Mouse (Mus musculus) heart, embryonic 11.5 days (tissue): Measurements from ENCODE around the gene Ktn1. TPM values are rescaled to one million over a fixed set of nuclear protein-coding genes. Genes with fewer than 3 reads are reported as not detected.

Experiments used
- ATAC-seq: fragments of 200-750 bp; cut with Nextera tagmentation; replicated peaks from 2 replicates; pipeline ENCODE4 v1.8.0; 2017; ENCODE audit warnings: moderate library complexity; ENCODE audit not compliant: insufficient number of reproducible peaks, low FRiP score, low TSS enrichment
- H3K27ac ChIP-seq: fragments of 300-500 bp; sonication (generic); 2 replicates; pipeline ENCODE4 v1.5.1; 2014; ENCODE audit warnings: mild to moderate bottlenecking, low read depth, low read length
- H3K27me3 ChIP-seq: fragments of 300-500 bp; sonication (generic); 2 replicates; pipeline ENCODE4 v1.6.1; 2014; ENCODE audit warnings: mild to moderate bottlenecking, low read length, mixed read lengths; ENCODE audit not compliant: control insufficient read depth, insufficient read depth
- H3K36me3 ChIP-seq: fragments of 300-500 bp; sonication (generic); 2 replicates; pipeline ENCODE4 v1.6.1; 2014; ENCODE audit warnings: mild to moderate bottlenecking, low read length, moderate library complexity, mixed read lengths; ENCODE audit not compliant: control insufficient read depth, insufficient read depth
- H3K4me1 ChIP-seq: fragments of 300-500 bp; sonication (generic); 2 replicates; pipeline ENCODE4 v1.6.1; 2014; ENCODE audit warnings: low read length; ENCODE audit not compliant: control insufficient read depth, insufficient read depth
- H3K4me2 ChIP-seq: fragments of 300-500 bp; sonication (generic); 2 replicates; pipeline ENCODE4 v1.6.1; 2014; ENCODE audit warnings: mild to moderate bottlenecking, moderate library complexity
- H3K4me3 ChIP-seq: fragments of 300-500 bp; sonication (generic); 2 replicates; pipeline ENCODE4 v1.5.1; 2014; ENCODE audit warnings: low read depth, low read length
- H3K9ac ChIP-seq: fragments of 300-500 bp; sonication (generic); 2 replicates; pipeline ENCODE4 v1.6.1; 2014; ENCODE audit warnings: mild to moderate bottlenecking, low read depth, low read length, moderate library complexity
- H3K9me3 ChIP-seq: fragments of 300-500 bp; sonication (generic); replicated peaks from 2 replicates; pipeline ENCODE4 v1.6.1; 2016; ENCODE audit warnings: low read length; ENCODE audit not compliant: control insufficient read depth
- WGBS: fragments of 180-500 bp; shearing (Covaris S2); extraction: QIAGEN DNeasy Blood & Tissue Kit; methylation state at CpG from one replicate; pipeline ENCODE4 v1.1.7; 2014; ENCODE audit not compliant: insufficient replicate concordance; 5-methylcytosine and 5-hydroxymethylcytosine counted together
- polyA plus RNA-seq: library from polyadenylated mRNA; unstranded; fragments of >200 nt; fragmentation: Nextera tagmentation; extraction: Ambion mirVana; gene quantifications from 2 replicates; pipeline ENCODE4 v1.2.1, GENCODE M21; 2014

The Ktn1 gene
- polyA plus RNA-seq = 96.6 and 105 TPM in 2 replicates

- H3K9ac ChIP-seq = peak within 1 kb of the TSS; percentile 91
- 51% methylated on average over 5 of the region's 5 CpGs for WGBS
Observed at GRCm38 (mm10) chr14:47648218-47648617, at the start of gene Ktn1. Gene Ktn1, plus strand, starts transcription at chr14:47648448.

GRCm38 (mm10) chr14:47613254-47613653 lies 35.0 kb upstream of the Ktn1 start:
- no peaks in the 10 kb centered on the region for H3K4me1 ChIP-seq
- H3K36me3 ChIP-seq = no peaks in the 10 kb centered on the region
- H3K4me3 ChIP-seq = no peak overlapping the region
- no peaks in the 10 kb centered on the region for H3K27me3 ChIP-seq
- H3K9me3 ChIP-seq = no peaks in the 10 kb centered on the region
- no peak overlapping the region for H3K4me2 ChIP-seq
- no peak for ATAC-seq
- WGBS = 76% methylated on average over 7 of the region's 7 CpGs
- H3K9ac ChIP-seq = no peak overlapping the region
- H3K27ac ChIP-seq = no peak overlapping the region

More at GRCm38 (mm10) chr14:47648218-47648617, at the start of gene Ktn1:
- Histone ChIP-seq H3K4me1 (peaks cover 15% of the 10 kb centered on the region), H3K9me3 (no peaks in the 10 kb centered on the region), H3K27ac (peak within 1 kb of the TSS; percentile 99), H3K4me2 (peak within 1 kb of the TSS; percentile 84), H3K4me3 (peak within 1 kb of the TSS; percentile 97), H3K27me3 (no peaks in the 10 kb centered on the region), H3K36me3 (no peaks in the 10 kb centered on the region)
- no peak for ATAC-seq

- Histone ChIP-seq H3K27me3 (no peaks in the 10 kb centered on the region), H3K4me3 (no peak overlapping the region), H3K4me1 (no peaks in the 10 kb centered on the region), H3K9ac (no peak overlapping the region), H3K27ac (no peak overlapping the region), H3K9me3 (no peaks in the 10 kb centered on the region), H3K4me2 (no peak overlapping the region), H3K36me3 (no peaks in the 10 kb centered on the region)
- ATAC-seq = no peak
- 80% methylated on average over 5 of the region's 5 CpGs for WGBS
Observed at GRCm38 (mm10) chr14:47618891-47619290, 29.4 kb upstream of the Ktn1 start.

GRCm38 (mm10) chr14:47621901-47622300 lies 26.3 kb upstream of the Ktn1 start:
- Histone ChIP-seq H3K4me2 (no peak overlapping the region), H3K4me1 (no peaks in the 10 kb centered on the region), H3K27me3 (no peaks in the 10 kb centered on the region), H3K27ac (no peak overlapping the region), H3K9ac (no peak overlapping the region), H3K36me3 (no peaks in the 10 kb centered on the region), H3K9me3 (no peaks in the 10 kb centered on the region), H3K4me3 (no peak overlapping the region)
- 82% methylated on average over 5 of the region's 5 CpGs for WGBS
- no peak for ATAC-seq

GRCm38 (mm10) chr14:47624837-47625236 lies 23.4 kb upstream of the Ktn1 start:
- ATAC-seq = no peak
- Histone ChIP-seq H3K27ac (no peak overlapping the region), H3K9me3 (no peaks in the 10 kb centered on the region), H3K4me1 (no peaks in the 10 kb centered on the region), H3K9ac (no peak overlapping the region), H3K4me3 (no peak overlapping the region), H3K4me2 (no peak overlapping the region), H3K27me3 (no peaks in the 10 kb centered on the region), H3K36me3 (no peaks in the 10 kb centered on the region)
- WGBS = 65% methylated on average over 3 of the region's 3 CpGs

GRCm38 (mm10) chr14:47626143-47626542 lies 22.1 kb upstream of the Ktn1 start:
- H3K9me3 ChIP-seq = no peaks in the 10 kb centered on the region
- H3K27me3 ChIP-seq = no peaks in the 10 kb centered on the region
- H3K27ac ChIP-seq = no peak overlapping the region
- no peak for ATAC-seq
- WGBS = 82% methylated on average over 4 of the region's 4 CpGs
- H3K9ac ChIP-seq = no peak overlapping the region
- no peak overlapping the region for H3K4me2 ChIP-seq
- no peaks in the 10 kb centered on the region for H3K4me1 ChIP-seq
- no peak overlapping the region for H3K4me3 ChIP-seq
- H3K36me3 ChIP-seq = no peaks in the 10 kb centered on the region

GRCm38 (mm10) chr14:47626812-47627211 lies 21.4 kb upstream of the Ktn1 start:
- no peaks in the 10 kb centered on the region for H3K4me1 ChIP-seq
- ATAC-seq = no peak
- H3K9ac ChIP-seq = no peak overlapping the region
- H3K4me2 ChIP-seq = no peak overlapping the region
- no peak overlapping the region for H3K27ac ChIP-seq
- no peaks in the 10 kb centered on the region for H3K9me3 ChIP-seq
- no peak overlapping the region for H3K4me3 ChIP-seq
- H3K27me3 ChIP-seq = no peaks in the 10 kb centered on the region
- 68% methylated on average over 2 of the region's 2 CpGs for WGBS
- H3K36me3 ChIP-seq = no peaks in the 10 kb centered on the region

GRCm38 (mm10) chr14:47627360-47627759 lies 20.9 kb upstream of the Ktn1 start:
- Histone ChIP-seq H3K27me3 (no peaks in the 10 kb centered on the region), H3K9ac (no peak overlapping the region), H3K4me3 (no peak overlapping the region), H3K4me1 (peaks cover 2% of the 10 kb centered on the region; the same call in 1 of the 2 replicates), H3K36me3 (no peaks in the 10 kb centered on the region), H3K9me3 (no peaks in the 10 kb centered on the region), H3K27ac (no peak overlapping the region), H3K4me2 (no peak overlapping the region)
- no peak for ATAC-seq
- WGBS = 68% methylated on average over 5 of the region's 5 CpGs

- no peak overlapping the region for H3K9ac ChIP-seq
- H3K4me1 ChIP-seq = peaks cover 21% of the 10 kb centered on the region
- H3K27me3 ChIP-seq = no peaks in the 10 kb centered on the region
- H3K4me2 ChIP-seq = no peak overlapping the region
- WGBS = 13% methylated on average over 1 of the region's 1 CpGs
- H3K36me3 ChIP-seq = no peaks in the 10 kb centered on the region
- ATAC-seq = no peak
- no peaks in the 10 kb centered on the region for H3K9me3 ChIP-seq
- no peak overlapping the region for H3K4me3 ChIP-seq
- H3K27ac ChIP-seq = peak overlapping the region; percentile 74
Observed at GRCm38 (mm10) chr14:47632419-47632818, 15.8 kb upstream of the Ktn1 start.
